Mouse (Mus musculus): ENCODE measurements around the gene Tmem87b. TPM values are rescaled to one million over a fixed set of nuclear protein-coding genes. Genes with fewer than 3 reads are reported as not detected.

Tmem87b gene
- polyA plus RNA-seq, 1 experiment from 2014 or later = 17.5 TPM

DNA sequence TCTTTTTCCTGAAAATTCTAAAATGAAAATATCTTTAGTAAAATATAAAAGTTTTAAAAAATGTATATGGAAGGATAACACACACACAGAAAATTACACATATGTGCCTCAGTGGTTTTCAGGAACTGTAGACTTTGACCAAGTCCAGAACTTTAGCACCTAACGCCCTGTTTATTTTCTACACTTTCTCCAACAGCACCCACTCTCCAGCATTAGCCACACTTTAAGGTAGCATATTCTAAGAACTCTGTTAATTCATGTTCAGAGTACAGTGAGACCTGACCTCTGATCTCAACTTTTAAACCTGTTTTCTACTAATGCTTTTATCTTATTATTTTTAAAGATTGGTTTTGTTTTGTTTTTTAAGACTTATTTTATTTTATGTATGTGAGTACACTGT, 9.9 kb downstream of the Tmem87b start:
- TF ChIP-seq CTCF (IDR thresholded peaks at IDR 0.05; ENCODE audit: low read depth) = no peak
- TF ChIP-seq EP300 (IDR thresholded peaks at IDR 0.05; ENCODE audit: low read depth) = no peak
- no peak for ATAC-seq
- Histone ChIP-seq H3K36me3 (replicated peaks; ENCODE audit: insufficient read depth, low read length) (peaks cover 35% of the 10 kb centered on the region), H3K4me2 (ENCODE audit: low read depth, low read length) (no peak overlapping the region), H3K9me3 (ENCODE audit: low read length) (no peaks in the 10 kb centered on the region), H3K27me3 (ENCODE audit: insufficient read depth, low read length) (no peaks in the 10 kb centered on the region), H3K9ac (replicated peaks) (no peak overlapping the region), H3K4me1 (ENCODE audit: insufficient read depth) (peaks cover 2% of the 10 kb centered on the region; the same call in 1 of the 2 replicates), H3K27ac (ENCODE audit: low read depth) (no peak overlapping the region), H3K4me3 (ENCODE audit: low read depth, low read length) (no peak overlapping the region)
- DNase-seq = no peak
- 98% methylated on average over 1 of the region's 1 CpGs for WGBS (ENCODE audit: insufficient replicate concordance)

DNA sequence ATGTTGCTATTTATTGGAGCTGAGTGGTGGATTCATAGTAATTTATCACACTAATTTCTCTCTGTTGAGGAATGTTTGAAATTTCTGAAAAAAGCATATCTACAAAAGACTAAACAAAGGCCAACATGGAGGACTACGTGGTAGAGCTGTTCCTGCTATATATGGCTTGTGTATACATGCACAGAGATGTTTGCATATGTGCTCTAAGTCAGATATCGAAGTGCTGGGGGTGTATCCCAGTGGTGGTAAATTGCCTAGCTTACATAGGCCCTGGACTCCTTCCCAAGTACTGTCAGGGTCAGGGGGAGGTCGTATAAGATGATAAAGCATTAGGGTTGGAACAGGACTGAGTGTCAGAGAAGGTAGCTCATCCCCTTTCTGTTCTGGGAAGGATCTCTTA, 14.7 kb downstream of the Tmem87b start:
- WGBS (ENCODE audit: insufficient replicate concordance) = 68% methylated on average over 3 of the region's 3 CpGs
- Histone ChIP-seq H3K4me1 (ENCODE audit: insufficient read depth) (peaks cover 3% of the 10 kb centered on the region; the same call in 1 of the 2 replicates), H3K9ac (replicated peaks) (no peak overlapping the region), H3K4me3 (ENCODE audit: low read depth, low read length) (no peak overlapping the region), H3K4me2 (ENCODE audit: low read depth, low read length) (no peak overlapping the region), H3K27me3 (ENCODE audit: insufficient read depth, low read length) (no peaks in the 10 kb centered on the region), H3K36me3 (replicated peaks; ENCODE audit: insufficient read depth, low read length) (peaks cover 56% of the 10 kb centered on the region), H3K9me3 (ENCODE audit: low read length) (no peaks in the 10 kb centered on the region), H3K27ac (ENCODE audit: low read depth) (peak overlapping the region; percentile 63)
- no peak for DNase-seq
- ATAC-seq = peak; percentile 9; the same call in 1 of the 2 replicates
- no peak for TF ChIP-seq CTCF (IDR thresholded peaks at IDR 0.05; ENCODE audit: low read depth)
- no peak for TF ChIP-seq EP300 (IDR thresholded peaks at IDR 0.05; ENCODE audit: low read depth)

DNA sequence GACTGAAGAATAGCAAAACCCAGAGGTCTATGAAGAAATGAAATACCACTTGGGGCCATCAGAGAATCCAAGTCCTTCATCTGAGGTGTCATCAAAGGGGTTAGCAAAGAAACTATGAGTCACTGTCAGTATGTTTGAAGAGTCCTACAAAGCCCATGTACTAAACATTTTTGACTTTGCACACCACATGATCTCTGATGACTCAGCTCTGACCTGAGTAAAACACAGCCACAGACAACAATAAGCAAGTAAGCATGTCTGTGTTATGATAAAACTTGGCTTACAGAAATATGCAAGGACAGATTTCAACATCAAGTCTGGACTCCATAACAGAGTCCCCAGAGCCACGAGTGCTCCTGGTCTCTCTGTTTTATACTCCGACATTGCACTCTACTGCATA, 15.1 kb downstream of the Tmem87b start:
- H3K27ac ChIP-seq (ENCODE audit: low read depth) = peak overlapping the region; percentile 79
- peak; percentile 89 for ATAC-seq
- TF ChIP-seq CTCF (IDR thresholded peaks at IDR 0.05; ENCODE audit: low read depth) = no peak
- peak; percentile 33; the same call in 1 of the 2 replicates for TF ChIP-seq EP300 (IDR thresholded peaks at IDR 0.05; ENCODE audit: low read depth)
- no peaks in the 10 kb centered on the region for H3K9me3 ChIP-seq (ENCODE audit: low read length)
- no peak overlapping the region; the same call in 1 of the 2 replicates for H3K9ac ChIP-seq (replicated peaks)
- WGBS (ENCODE audit: insufficient replicate concordance) = 65% methylated on average over 2 of the region's 2 CpGs
- no peak overlapping the region for H3K4me3 ChIP-seq (ENCODE audit: low read depth, low read length)
- H3K27me3 ChIP-seq (ENCODE audit: insufficient read depth, low read length) = no peaks in the 10 kb centered on the region
- peaks cover 3% of the 10 kb centered on the region; the same call in 1 of the 2 replicates for H3K4me1 ChIP-seq (ENCODE audit: insufficient read depth)
- H3K4me2 ChIP-seq (ENCODE audit: low read depth, low read length) = no peak overlapping the region
- H3K36me3 ChIP-seq (replicated peaks; ENCODE audit: insufficient read depth, low read length) = peaks cover 60% of the 10 kb centered on the region
- DNase-seq = no peak

DNA sequence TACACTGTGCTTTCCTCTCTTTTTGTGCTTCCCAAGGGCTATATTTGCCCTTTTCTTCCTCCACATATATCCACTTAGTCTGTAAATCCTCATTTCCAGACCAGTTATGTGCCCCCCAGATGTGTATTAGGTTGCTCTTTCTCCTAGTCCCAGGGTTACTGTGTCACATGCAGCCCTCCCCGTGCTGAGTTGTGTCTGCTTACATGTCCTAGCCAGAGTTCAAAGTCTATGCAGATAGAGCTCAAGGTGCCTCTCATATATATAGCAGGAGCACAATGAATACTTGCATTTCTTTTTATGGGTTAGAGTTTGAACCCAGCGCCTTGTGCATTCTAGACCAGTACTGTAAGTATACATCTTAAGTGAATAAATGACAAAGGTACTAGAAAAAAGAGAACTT, 15.5 kb downstream of the Tmem87b start:
- no peaks in the 10 kb centered on the region for H3K27me3 ChIP-seq (ENCODE audit: insufficient read depth, low read length)
- peak overlapping the region; percentile 79 for H3K27ac ChIP-seq (ENCODE audit: low read depth)
- no peak overlapping the region for H3K4me2 ChIP-seq (ENCODE audit: low read depth, low read length)
- H3K4me1 ChIP-seq (ENCODE audit: insufficient read depth) = peaks cover 3% of the 10 kb centered on the region; the same call in 1 of the 2 replicates
- H3K9ac ChIP-seq (replicated peaks) = no peak overlapping the region; the same call in 1 of the 2 replicates
- no peaks in the 10 kb centered on the region for H3K9me3 ChIP-seq (ENCODE audit: low read length)
- peaks cover 60% of the 10 kb centered on the region for H3K36me3 ChIP-seq (replicated peaks; ENCODE audit: insufficient read depth, low read length)
- WGBS (ENCODE audit: insufficient replicate concordance) = 80% methylated on average over 2 of the region's 2 CpGs
- no peak for TF ChIP-seq EP300 (IDR thresholded peaks at IDR 0.05; ENCODE audit: low read depth)
- no peak for TF ChIP-seq CTCF (IDR thresholded peaks at IDR 0.05; ENCODE audit: low read depth)
- ATAC-seq (peak; percentile 87), DNase-seq (no peak)
- H3K4me3 ChIP-seq (ENCODE audit: low read depth, low read length) = no peak overlapping the region

DNA sequence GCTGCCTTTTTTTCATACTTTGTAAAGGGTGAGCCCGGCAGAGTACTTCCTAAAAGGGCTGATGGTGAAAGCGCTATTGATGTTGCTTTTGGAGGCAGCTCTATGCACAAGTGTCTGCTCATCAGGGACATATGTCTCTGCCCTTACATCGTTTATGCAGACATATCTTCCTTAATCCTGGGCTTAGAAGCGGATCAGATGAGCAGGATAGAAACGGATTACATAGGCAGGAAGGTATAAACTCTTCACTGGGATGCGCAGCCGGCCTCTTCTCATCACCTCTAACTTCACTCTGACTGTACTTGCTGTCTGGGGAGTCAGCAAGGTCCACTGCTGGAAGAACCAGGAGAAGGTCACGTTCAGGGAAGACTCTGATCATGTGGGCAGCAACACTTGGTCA, 19.6 kb downstream of the Tmem87b start:
- no peak for ATAC-seq
- TF ChIP-seq CTCF (IDR thresholded peaks at IDR 0.05; ENCODE audit: low read depth) (no peak), EP300 (IDR thresholded peaks at IDR 0.05; ENCODE audit: low read depth) (no peak)
- Histone ChIP-seq H3K9me3 (ENCODE audit: low read length) (no peaks in the 10 kb centered on the region), H3K36me3 (replicated peaks; ENCODE audit: insufficient read depth, low read length) (peaks cover 45% of the 10 kb centered on the region), H3K27me3 (ENCODE audit: insufficient read depth, low read length) (no peaks in the 10 kb centered on the region), H3K27ac (ENCODE audit: low read depth) (no peak overlapping the region), H3K4me2 (ENCODE audit: low read depth, low read length) (no peak overlapping the region), H3K4me3 (ENCODE audit: low read depth, low read length) (no peak overlapping the region), H3K9ac (replicated peaks) (no peak overlapping the region), H3K4me1 (ENCODE audit: insufficient read depth) (0 out of 2 replicates have a peak, but pooled peaks cover 3% of the 10 kb centered on the region)
- no peak for DNase-seq
- WGBS (ENCODE audit: insufficient replicate concordance) = 86% methylated on average over 8 of the region's 8 CpGs

DNA sequence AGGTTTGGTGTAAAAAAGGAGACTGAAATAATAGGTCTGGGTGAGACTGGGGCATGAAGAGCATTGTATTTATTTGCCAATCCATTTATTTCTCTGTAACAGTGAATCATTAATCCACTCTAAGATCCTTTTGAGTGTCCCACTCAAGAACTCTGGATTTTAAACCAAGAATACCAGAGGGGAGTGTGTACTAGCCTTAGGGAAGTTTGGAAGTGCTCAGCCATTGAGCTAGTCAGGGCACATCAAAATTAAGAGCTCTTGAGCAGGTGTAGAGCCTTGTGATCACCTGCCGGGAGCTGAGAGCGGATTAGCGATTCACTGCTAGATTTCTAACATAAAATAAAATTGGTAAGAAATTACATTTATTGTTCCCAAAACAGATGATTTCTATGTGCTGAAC, 20.7 kb downstream of the Tmem87b start:
- no peak overlapping the region for H3K9ac ChIP-seq (replicated peaks)
- H3K36me3 ChIP-seq (replicated peaks; ENCODE audit: insufficient read depth, low read length) = peaks cover 51% of the 10 kb centered on the region
- DNase-seq = no peak
- no peak for ATAC-seq
- WGBS (ENCODE audit: insufficient replicate concordance) = 95% methylated on average over 3 of the region's 3 CpGs
- H3K4me2 ChIP-seq (ENCODE audit: low read depth, low read length) = no peak overlapping the region
- H3K9me3 ChIP-seq (ENCODE audit: low read length) = no peaks in the 10 kb centered on the region
- H3K4me1 ChIP-seq (ENCODE audit: insufficient read depth) = no peaks in the 10 kb centered on the region
- TF ChIP-seq EP300 (IDR thresholded peaks at IDR 0.05; ENCODE audit: low read depth) (no peak), CTCF (IDR thresholded peaks at IDR 0.05; ENCODE audit: low read depth) (no peak)
- no peaks in the 10 kb centered on the region for H3K27me3 ChIP-seq (ENCODE audit: insufficient read depth, low read length)
- no peak overlapping the region for H3K27ac ChIP-seq (ENCODE audit: low read depth)
- no peak overlapping the region for H3K4me3 ChIP-seq (ENCODE audit: low read depth, low read length)
